Mouse (Mus musculus) liver (tissue): ENCODE data around the gene Serpinb5.
"Not testable (repeated sequence)": the region's sequence is repeated elsewhere in the genome, so short reads cannot be mapped to it uniquely, and the experiment has no call there.

Experiments
- DNase-seq: peaks from one replicate; pipeline ENCODE4 v3.0.0-alpha.2; 2020; ENCODE audit warnings: mixed read lengths

Serpinb5 gene

GRCm38 (mm10) chr1:106860847-106861246, at the start of gene Serpinb5:
Serpinb5 (plus strand) TSS chr1:106861173.
- DNase-seq, result peak; percentile 4

- DNase-seq, result no peak
Measured at GRCm38 (mm10) chr1:106814864-106815263, 46.1 kb upstream of the Serpinb5 start.

GRCm38 (mm10) chr1:106815265-106815664, 45.7 kb upstream of the Serpinb5 start:
- DNase-seq, result no peak

- DNase-seq, result no peak
Measured at GRCm38 (mm10) chr1:106816766-106817165, 44.2 kb upstream of the Serpinb5 start.

- no peak for DNase-seq
Measured at GRCm38 (mm10) chr1:106818323-106818722, 42.6 kb upstream of the Serpinb5 start.

GRCm38 (mm10) chr1:106822297-106822696, 38.7 kb upstream of the Serpinb5 start:
- DNase-seq, result no peak

- DNase-seq, result no peak
Measured at GRCm38 (mm10) chr1:106828784-106829183, 32.2 kb upstream of the Serpinb5 start.

- no peak for DNase-seq
Measured at GRCm38 (mm10) chr1:106865543-106865942, 4.6 kb downstream of the Serpinb5 start.

- DNase-seq, result no peak
Measured at GRCm38 (mm10) chr1:106866029-106866428, 5.1 kb downstream of the Serpinb5 start.

GRCm38 (mm10) chr1:106866768-106867167, 5.8 kb downstream of the Serpinb5 start:
- DNase-seq, result no peak

GRCm38 (mm10) chr1:106869986-106870385, 9.0 kb downstream of the Serpinb5 start:
- DNase-seq, result no peak

GRCm38 (mm10) chr1:106875193-106875886, 14.4 kb downstream of the Serpinb5 start:
- DNase-seq, result no peak

GRCm38 (mm10) chr1:106876147-106876546, 15.2 kb downstream of the Serpinb5 start:
- DNase-seq, result no peak

- DNase-seq, result no peak
Measured at GRCm38 (mm10) chr1:106882723-106883122, 21.8 kb downstream of the Serpinb5 start.

GRCm38 (mm10) chr1:106883369-106883768, 22.4 kb downstream of the Serpinb5 start:
- DNase-seq, result no peak

- DNase-seq, result no peak
Measured at GRCm38 (mm10) chr1:106883812-106884211, 22.8 kb downstream of the Serpinb5 start.

GRCm38 (mm10) chr1:106895142-106895541, 34.2 kb downstream of the Serpinb5 start:
- DNase-seq, result not testable (repeated sequence)

GRCm38 (mm10) chr1:106901406-106901805, 40.4 kb downstream of the Serpinb5 start:
- DNase-seq, result no peak

GRCm38 (mm10) chr1:106931954-106932353, 71.0 kb downstream of the Serpinb5 start:
- DNase-seq, result no peak
